Mouse (Mus musculus): ENCODE results near the gene Gm10964. TPM values are rescaled to one million over a fixed set of nuclear protein-coding genes. Genes with fewer than 3 reads are reported as not detected.

The Gm10964 gene
- polyA plus RNA-seq (2015; fragmentation: Nextera tagmentation; extraction: Ambion mirVana), result not detected in 2 replicates

GRCm38 (mm10) chr3:103739329-103739728 lies at the start of gene Gm10964:
TSS of gene Gm10964 (plus strand) at chr3:103739366.
- H3K9ac ChIP-seq (ENCODE audit: low read depth, low read length), result peak within 1 kb of the TSS; percentile 15
- peaks cover 10% of the 10 kb centered on the region for H3K36me3 ChIP-seq (ENCODE audit: control insufficient read depth, insufficient read depth, low read length)
- H3K27ac ChIP-seq (ENCODE audit: low read length), result peak within 1 kb of the TSS; percentile 36
- ATAC-seq, result no peak
- H3K9me3 ChIP-seq (replicated peaks; ENCODE audit: control insufficient read depth, low read length, poor library complexity, severe bottlenecking), result no peaks in the 10 kb centered on the region
- peak within 1 kb of the TSS; percentile 44 for H3K4me2 ChIP-seq (ENCODE audit: low read length)
- 83% methylated on average over 1 of the region's 1 CpGs for WGBS
- no peaks in the 10 kb centered on the region for H3K27me3 ChIP-seq (ENCODE audit: control insufficient read depth, insufficient read depth, low read depth, low read length)
- peaks cover 15% of the 10 kb centered on the region for H3K4me1 ChIP-seq (ENCODE audit: control insufficient read depth, insufficient read depth, low read length)
- H3K4me3 ChIP-seq (ENCODE audit: low read depth, low read length), result no peak within 1 kb of the TSS

GRCm38 (mm10) chr3:103690506-103690905 lies 48.7 kb upstream of the Gm10964 start:
- Histone ChIP-seq H3K4me2 (ENCODE audit: low read length) (no peak overlapping the region), H3K9me3 (replicated peaks; ENCODE audit: control insufficient read depth, low read length, poor library complexity, severe bottlenecking) (no peaks in the 10 kb centered on the region), H3K4me3 (ENCODE audit: low read depth, low read length) (no peak overlapping the region), H3K27ac (ENCODE audit: low read length) (no peak overlapping the region), H3K27me3 (ENCODE audit: control insufficient read depth, insufficient read depth, low read depth, low read length) (no peaks in the 10 kb centered on the region), H3K36me3 (ENCODE audit: control insufficient read depth, insufficient read depth, low read length) (no peaks in the 10 kb centered on the region), H3K4me1 (ENCODE audit: control insufficient read depth, insufficient read depth, low read length) (no peaks in the 10 kb centered on the region), H3K9ac (ENCODE audit: low read depth, low read length) (no peak overlapping the region)
- no peak for ATAC-seq
- WGBS, result 76% methylated on average over 3 of the region's 3 CpGs

- 57% methylated on average over 3 of the region's 3 CpGs for WGBS
- no peak overlapping the region for H3K4me3 ChIP-seq (ENCODE audit: low read depth, low read length)
- H3K36me3 ChIP-seq (ENCODE audit: control insufficient read depth, insufficient read depth, low read length), result no peaks in the 10 kb centered on the region
- no peak overlapping the region for H3K27ac ChIP-seq (ENCODE audit: low read length)
- H3K9me3 ChIP-seq (replicated peaks; ENCODE audit: control insufficient read depth, low read length, poor library complexity, severe bottlenecking), result no peaks in the 10 kb centered on the region
- H3K4me2 ChIP-seq (ENCODE audit: low read length), result no peak overlapping the region
- no peaks in the 10 kb centered on the region for H3K4me1 ChIP-seq (ENCODE audit: control insufficient read depth, insufficient read depth, low read length)
- no peak overlapping the region for H3K9ac ChIP-seq (ENCODE audit: low read depth, low read length)
- H3K27me3 ChIP-seq (ENCODE audit: control insufficient read depth, insufficient read depth, low read depth, low read length), result no peaks in the 10 kb centered on the region
- ATAC-seq, result no peak
Measured at GRCm38 (mm10) chr3:103695556-103695955, 43.6 kb upstream of the Gm10964 start.

- Histone ChIP-seq H3K27ac (ENCODE audit: low read length) (no peak overlapping the region), H3K4me3 (ENCODE audit: low read depth, low read length) (no peak overlapping the region), H3K9ac (ENCODE audit: low read depth, low read length) (no peak overlapping the region), H3K9me3 (replicated peaks; ENCODE audit: control insufficient read depth, low read length, poor library complexity, severe bottlenecking) (no peaks in the 10 kb centered on the region), H3K4me2 (ENCODE audit: low read length) (no peak overlapping the region), H3K27me3 (ENCODE audit: control insufficient read depth, insufficient read depth, low read depth, low read length) (no peaks in the 10 kb centered on the region), H3K4me1 (ENCODE audit: control insufficient read depth, insufficient read depth, low read length) (no peaks in the 10 kb centered on the region), H3K36me3 (ENCODE audit: control insufficient read depth, insufficient read depth, low read length) (no peaks in the 10 kb centered on the region)
- WGBS, result 90% methylated on average over 1 of the region's 1 CpGs
- ATAC-seq, result no peak
Measured at GRCm38 (mm10) chr3:103696388-103696925, 42.7 kb upstream of the Gm10964 start.

GRCm38 (mm10) chr3:103704661-103705060 lies 34.5 kb upstream of the Gm10964 start:
- Histone ChIP-seq H3K27ac (ENCODE audit: low read length) (no peak overlapping the region), H3K4me2 (ENCODE audit: low read length) (no peak overlapping the region), H3K36me3 (ENCODE audit: control insufficient read depth, insufficient read depth, low read length) (no peaks in the 10 kb centered on the region), H3K9me3 (replicated peaks; ENCODE audit: control insufficient read depth, low read length, poor library complexity, severe bottlenecking) (no peaks in the 10 kb centered on the region), H3K27me3 (ENCODE audit: control insufficient read depth, insufficient read depth, low read depth, low read length) (no peaks in the 10 kb centered on the region), H3K4me3 (ENCODE audit: low read depth, low read length) (no peak overlapping the region), H3K4me1 (ENCODE audit: control insufficient read depth, insufficient read depth, low read length) (no peaks in the 10 kb centered on the region), H3K9ac (ENCODE audit: low read depth, low read length) (no peak overlapping the region)
- no peak for ATAC-seq
- WGBS, result 75% methylated on average over 6 of the region's 6 CpGs

- no peaks in the 10 kb centered on the region for H3K36me3 ChIP-seq (ENCODE audit: control insufficient read depth, insufficient read depth, low read length)
- ATAC-seq, result no peak
- H3K4me1 ChIP-seq (ENCODE audit: control insufficient read depth, insufficient read depth, low read length), result no peaks in the 10 kb centered on the region
- no peaks in the 10 kb centered on the region for H3K9me3 ChIP-seq (replicated peaks; ENCODE audit: control insufficient read depth, low read length, poor library complexity, severe bottlenecking)
- H3K4me2 ChIP-seq (ENCODE audit: low read length), result no peak overlapping the region
- no peak overlapping the region for H3K9ac ChIP-seq (ENCODE audit: low read depth, low read length)
- 89% methylated on average over 12 of the region's 12 CpGs for WGBS
- no peak overlapping the region for H3K27ac ChIP-seq (ENCODE audit: low read length)
- no peaks in the 10 kb centered on the region for H3K27me3 ChIP-seq (ENCODE audit: control insufficient read depth, insufficient read depth, low read depth, low read length)
- no peak overlapping the region for H3K4me3 ChIP-seq (ENCODE audit: low read depth, low read length)
Measured at GRCm38 (mm10) chr3:103705426-103705825, 33.7 kb upstream of the Gm10964 start.

- Histone ChIP-seq H3K27me3 (ENCODE audit: control insufficient read depth, insufficient read depth, low read depth, low read length) (no peaks in the 10 kb centered on the region), H3K4me2 (ENCODE audit: low read length) (no peak overlapping the region), H3K9ac (ENCODE audit: low read depth, low read length) (no peak overlapping the region), H3K4me3 (ENCODE audit: low read depth, low read length) (no peak overlapping the region), H3K36me3 (ENCODE audit: control insufficient read depth, insufficient read depth, low read length) (no peaks in the 10 kb centered on the region), H3K9me3 (replicated peaks; ENCODE audit: control insufficient read depth, low read length, poor library complexity, severe bottlenecking) (no peaks in the 10 kb centered on the region), H3K27ac (ENCODE audit: low read length) (no peak overlapping the region), H3K4me1 (ENCODE audit: control insufficient read depth, insufficient read depth, low read length) (no peaks in the 10 kb centered on the region)
- ATAC-seq, result no peak
- 94% methylated on average over 5 of the region's 5 CpGs for WGBS
Measured at GRCm38 (mm10) chr3:103709470-103710040, 29.6 kb upstream of the Gm10964 start.

- no peak overlapping the region for H3K4me3 ChIP-seq (ENCODE audit: low read depth, low read length)
- peaks cover 3% of the 10 kb centered on the region; the same call in 1 of the 2 replicates for H3K4me1 ChIP-seq (ENCODE audit: control insufficient read depth, insufficient read depth, low read length)
- H3K27ac ChIP-seq (ENCODE audit: low read length), result no peak overlapping the region
- no peak for ATAC-seq
- no peak overlapping the region for H3K4me2 ChIP-seq (ENCODE audit: low read length)
- no peaks in the 10 kb centered on the region for H3K9me3 ChIP-seq (replicated peaks; ENCODE audit: control insufficient read depth, low read length, poor library complexity, severe bottlenecking)
- WGBS, result 100% methylated on average over 4 of the region's 4 CpGs
- no peaks in the 10 kb centered on the region for H3K27me3 ChIP-seq (ENCODE audit: control insufficient read depth, insufficient read depth, low read depth, low read length)
- H3K9ac ChIP-seq (ENCODE audit: low read depth, low read length), result no peak overlapping the region
- H3K36me3 ChIP-seq (ENCODE audit: control insufficient read depth, insufficient read depth, low read length), result no peaks in the 10 kb centered on the region
Measured at GRCm38 (mm10) chr3:103712196-103712595, 27.0 kb upstream of the Gm10964 start.

- ATAC-seq, result no peak
- H3K36me3 ChIP-seq (ENCODE audit: control insufficient read depth, insufficient read depth, low read length), result no peaks in the 10 kb centered on the region
- WGBS, result 77% methylated on average over 7 of the region's 7 CpGs
- no peaks in the 10 kb centered on the region for H3K27me3 ChIP-seq (ENCODE audit: control insufficient read depth, insufficient read depth, low read depth, low read length)
- H3K27ac ChIP-seq (ENCODE audit: low read length), result no peak overlapping the region
- H3K4me2 ChIP-seq (ENCODE audit: low read length), result no peak overlapping the region
- no peaks in the 10 kb centered on the region for H3K9me3 ChIP-seq (replicated peaks; ENCODE audit: control insufficient read depth, low read length, poor library complexity, severe bottlenecking)
- peaks cover 6% of the 10 kb centered on the region; the same call in 1 of the 2 replicates for H3K4me1 ChIP-seq (ENCODE audit: control insufficient read depth, insufficient read depth, low read length)
- no peak overlapping the region for H3K9ac ChIP-seq (ENCODE audit: low read depth, low read length)
- no peak overlapping the region for H3K4me3 ChIP-seq (ENCODE audit: low read depth, low read length)
Measured at GRCm38 (mm10) chr3:103714236-103714875, 24.8 kb upstream of the Gm10964 start.

All from midbrain, embryonic 16.5 days (tissue).